Mouse (Mus musculus): Measurements from ENCODE around the gene Sfxn2. TPM values are rescaled to one million over a fixed set of nuclear protein-coding genes. Genes with fewer than 3 reads are reported as not detected.
A peak's percentile ranks its signal among the peaks of the same experiment; 100 is the strongest.

Gene Sfxn2
- polyA plus RNA-seq, 1 experiment from 2014 or later, result 10.3 TPM

- 22% methylated on average over 12 of the region's 12 CpGs for whole genome bisulfite sequencing
- Histone ChIP-seq H3K9ac (peak overlapping the region; percentile 39; the same call in 1 of the 2 replicates), H3K36me3 (peaks cover 25% of the 10 kb centered on the region), H3K4me3 (no peak overlapping the region), H3K4me1 (replicated peaks) (peaks cover 69% of the 10 kb centered on the region), H3K9me3 (no peaks in the 10 kb centered on the region), H3K27ac (peak overlapping the region; percentile 75), H3K4me2 (no peak overlapping the region), H3K27me3 (no peaks in the 10 kb centered on the region)
- no peak for ATAC-seq (ENCODE audit: low FRiP score)
Measured at GRCm38 (mm10) chr19:46644793-46645602, 71.8 kb downstream of the Sfxn2 start.

- Histone ChIP-seq H3K27me3 (no peaks in the 10 kb centered on the region), H3K4me1 (replicated peaks) (peaks cover 64% of the 10 kb centered on the region), H3K4me2 (no peak overlapping the region), H3K27ac (peak overlapping the region; percentile 75; the same call in 1 of the 2 replicates), H3K36me3 (peaks cover 25% of the 10 kb centered on the region), H3K9ac (no peak overlapping the region), H3K9me3 (no peaks in the 10 kb centered on the region), H3K4me3 (no peak overlapping the region)
- WGBS, result 83% methylated on average over 12 of the region's 12 CpGs
- no peak for ATAC-seq (ENCODE audit: low FRiP score)
Measured at GRCm38 (mm10) chr19:46646041-46646481, 72.9 kb downstream of the Sfxn2 start.

GRCm38 (mm10) chr19:46647254-46647653 is 74.1 kb downstream of the Sfxn2 start:
- ATAC-seq (ENCODE audit: low FRiP score), result no peak
- H3K36me3 ChIP-seq, result peaks cover 31% of the 10 kb centered on the region
- WGBS, result 80% methylated on average over 3 of the region's 3 CpGs
- no peak overlapping the region for H3K4me3 ChIP-seq
- H3K27ac ChIP-seq, result no peak overlapping the region
- no peaks in the 10 kb centered on the region for H3K9me3 ChIP-seq
- H3K4me1 ChIP-seq (replicated peaks), result peaks cover 52% of the 10 kb centered on the region
- H3K27me3 ChIP-seq, result no peaks in the 10 kb centered on the region
- no peak overlapping the region for H3K9ac ChIP-seq
- H3K4me2 ChIP-seq, result no peak overlapping the region

Other genes starting within 250 kb of the Sfxn2 start
- 58.4 and 59.3 TPM in 2 replicates for gene Psd, start 246.2 kb upstream of the Sfxn2 start, polyA plus RNA-seq (2015; fragmentation: Nextera tagmentation; extraction: Ambion mirVana)
- 39.8 and 40.0 TPM in 2 replicates for gene Fbxl15, start 245.2 kb upstream of the Sfxn2 start, polyA plus RNA-seq (2015; fragmentation: Nextera tagmentation; extraction: Ambion mirVana)
- gene Cuedc2, start 234.7 kb upstream of the Sfxn2 start, polyA plus RNA-seq (2015; fragmentation: Nextera tagmentation; extraction: Ambion mirVana), result 317 and 326 TPM in 2 replicates
- 8.2 and 11.2 TPM in 2 replicates for gene Mfsd13a, start 232.2 kb upstream of the Sfxn2 start, polyA plus RNA-seq (2015; fragmentation: Nextera tagmentation; extraction: Ambion mirVana)
- gene 2310034G01Rik, start 223.1 kb upstream of the Sfxn2 start, polyA plus RNA-seq (2015; fragmentation: Nextera tagmentation; extraction: Ambion mirVana), result 2.4 and 2.7 TPM in 2 replicates
- 310 and 317 TPM in 2 replicates for gene Actr1a, start 177.6 kb upstream of the Sfxn2 start, polyA plus RNA-seq (2015; fragmentation: Nextera tagmentation; extraction: Ambion mirVana)
- gene Sufu, start 176.5 kb upstream of the Sfxn2 start, polyA plus RNA-seq (2015; fragmentation: Nextera tagmentation; extraction: Ambion mirVana), result 25.0 and 26.3 TPM in 2 replicates
- 29.7 and 31.6 TPM in 2 replicates for gene Trim8, start 71.7 kb upstream of the Sfxn2 start, polyA plus RNA-seq (2015; fragmentation: Nextera tagmentation; extraction: Ambion mirVana)
- gene Arl3, start 167 bp upstream of the Sfxn2 start, polyA plus RNA-seq (2015; fragmentation: Nextera tagmentation; extraction: Ambion mirVana), result 212 and 220 TPM in 2 replicates
- gene Wbp1l, start 25.7 kb downstream of the Sfxn2 start, polyA plus RNA-seq (2015; fragmentation: Nextera tagmentation; extraction: Ambion mirVana), result 42.2 and 44.5 TPM in 2 replicates
- gene Cyp17a1, start 99.8 kb downstream of the Sfxn2 start, polyA plus RNA-seq (2015; fragmentation: Nextera tagmentation; extraction: Ambion mirVana), result not detected in 2 replicates
- gene Borcs7, start 116.5 kb downstream of the Sfxn2 start, polyA plus RNA-seq (2015; fragmentation: Nextera tagmentation; extraction: Ambion mirVana), result 20.9 and 24.5 TPM in 2 replicates
- gene As3mt, start 134.1 kb downstream of the Sfxn2 start, polyA plus RNA-seq (2015; fragmentation: Nextera tagmentation; extraction: Ambion mirVana), result 37.3 and 37.4 TPM in 2 replicates
- gene Cnnm2, start 188.2 kb downstream of the Sfxn2 start, polyA plus RNA-seq (2015; fragmentation: Nextera tagmentation; extraction: Ambion mirVana), result 5.2 and 5.8 TPM in 2 replicates

All from hindbrain, embryonic 13.5 days (tissue).